8 mouse cellular contexts compared by ENCODE assay signal in the genomic region with DNA sequence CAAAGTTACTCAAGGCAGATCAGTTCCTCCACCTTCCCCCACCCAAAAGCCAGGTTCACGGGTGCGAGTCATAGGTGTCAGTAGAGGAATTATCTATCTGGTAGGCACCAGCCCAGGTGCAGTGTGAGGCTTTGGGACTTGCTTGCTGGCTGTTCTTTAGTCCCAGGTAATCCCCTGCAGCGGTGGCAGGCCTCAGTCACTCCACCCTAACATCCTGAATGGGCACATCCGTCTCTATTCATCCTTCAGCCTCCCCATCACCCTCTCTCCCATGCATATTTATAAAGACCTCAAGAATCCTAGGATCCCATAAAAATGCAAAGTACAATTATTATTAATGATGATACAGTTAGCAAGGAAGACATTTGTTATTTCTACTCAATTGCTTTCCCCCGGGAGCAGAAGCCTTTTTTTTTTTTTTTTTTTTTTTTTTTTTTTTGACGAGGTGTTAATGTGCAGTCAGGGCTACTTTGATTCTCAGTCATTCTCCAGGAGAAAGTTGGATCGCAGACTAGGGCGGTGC.
DNase-seq lines count a peak whose midpoint lies in the region; ATAC-seq and TF ChIP-seq lines count a peak whose summit lies in the region.

No protein-coding gene starts in this region.

- peak overlapping the region; percentile 61 for H3K9ac ChIP-seq in kidney, embryonic 14.5 days (ENCODE audit: low read depth, low read length)
- H3K9ac ChIP-seq in hindbrain, embryonic 11.5 days (ENCODE audit: low read depth, low read length), result peak overlapping the region; percentile 63
- peak overlapping the region; percentile 66 for H3K9ac ChIP-seq in midbrain, embryonic 13.5 days (replicated peaks)

- no peak for TF ChIP-seq POLR2A in bone marrow macrophage, adult 2 months (IDR thresholded peaks at IDR 0.05; ENCODE audit: borderline replicate concordance, low read depth, low read length)

- 14% methylated on average over 8 of the region's 8 CpGs for WGBS in kidney, embryonic 14.5 days
- 14% methylated on average over 8 of the region's 8 CpGs for WGBS in hindbrain, embryonic 11.5 days
- WGBS in midbrain, embryonic 13.5 days, result 9% methylated on average over 8 of the region's 8 CpGs

- TF ChIP-seq CTCF in bone marrow macrophage, adult 2 months (IDR thresholded peaks at IDR 0.05; ENCODE audit: low read depth, low read length), result no peak

- no peaks in the 10 kb centered on the region for H3K36me3 ChIP-seq in kidney, embryonic 14.5 days (ENCODE audit: control insufficient read depth, insufficient read depth, low read length)
- no peaks in the 10 kb centered on the region for H3K36me3 ChIP-seq in hindbrain, embryonic 11.5 days (ENCODE audit: control insufficient read depth, insufficient read depth, low read length)
- H3K36me3 ChIP-seq in midbrain, embryonic 13.5 days, result no peaks in the 10 kb centered on the region

- peak overlapping the region; percentile 83; the same call in 1 of the 2 replicates for H3K27ac ChIP-seq in kidney, embryonic 14.5 days (ENCODE audit: low read depth, low read length)
- no peak overlapping the region for H3K27ac ChIP-seq in bone marrow macrophage, adult 2 months (ENCODE audit: insufficient read depth, low read depth, low read length)
- peak overlapping the region; percentile 96 for H3K27ac ChIP-seq in hindbrain, embryonic 11.5 days (ENCODE audit: low read depth, low read length)
- peak overlapping the region; percentile 98 for H3K27ac ChIP-seq in midbrain, embryonic 13.5 days

- H3K4me3 ChIP-seq in kidney, embryonic 14.5 days (ENCODE audit: low read length), result no peak overlapping the region
- H3K4me3 ChIP-seq in bone marrow macrophage, adult 2 months (ENCODE audit: insufficient read depth, low read length), result peak overlapping the region; percentile 40
- H3K4me3 ChIP-seq in hindbrain, embryonic 11.5 days (ENCODE audit: low read depth, low read length), result peak overlapping the region; percentile 29
- H3K4me3 ChIP-seq in midbrain, embryonic 13.5 days (replicated peaks), result peak overlapping the region; percentile 29

- H3K9me3 ChIP-seq in kidney, embryonic 14.5 days (ENCODE audit: control insufficient read depth, low read length), result no peaks in the 10 kb centered on the region
- H3K9me3 ChIP-seq in hindbrain, embryonic 11.5 days (ENCODE audit: control insufficient read depth, low read length), result no peaks in the 10 kb centered on the region
- H3K9me3 ChIP-seq in midbrain, embryonic 13.5 days, result peaks cover 4% of the 10 kb centered on the region; the same call in 1 of the 2 replicates

- DNase-seq in kidney, adult 9 months, result no peak
- DNase-seq in hindbrain, embryonic 11.5 days (ENCODE audit: low spot score), result peak; percentile 25
- DNase-seq in layer of hippocampus, postnatal 14 days (ENCODE audit: low spot score in 2 of 2), result no peak
- no peak for DNase-seq in frontal cortex, postnatal 25 days (ENCODE audit: low spot score in 2 of 2)
- DNase-seq in frontal cortex, adult 2 months (ENCODE audit: extremely low spot score in 1 of 2, low spot score in 1 of 2), result no peak

- H3K4me2 ChIP-seq in kidney, embryonic 14.5 days (replicated peaks; ENCODE audit: low read depth, low read length), result peak overlapping the region; percentile 84
- H3K4me2 ChIP-seq in hindbrain, embryonic 11.5 days (replicated peaks; ENCODE audit: low read depth, low read length), result peak overlapping the region; percentile 46
- H3K4me2 ChIP-seq in midbrain, embryonic 13.5 days (replicated peaks), result peak overlapping the region; percentile 60

- no peaks in the 10 kb centered on the region for H3K27me3 ChIP-seq in kidney, embryonic 14.5 days (ENCODE audit: control insufficient read depth, insufficient read depth, low read length)
- no peaks in the 10 kb centered on the region for H3K27me3 ChIP-seq in hindbrain, embryonic 11.5 days (ENCODE audit: control insufficient read depth, insufficient read depth, low read length)
- H3K27me3 ChIP-seq in midbrain, embryonic 13.5 days, result no peaks in the 10 kb centered on the region

- ATAC-seq in kidney, embryonic 14.5 days (ENCODE audit: low FRiP score, low TSS enrichment), result no peak
- no peak for ATAC-seq in hindbrain, embryonic 11.5 days (ENCODE audit: low FRiP score)
- ATAC-seq in midbrain, embryonic 13.5 days, result no peak

- H3K4me1 ChIP-seq in kidney, embryonic 14.5 days (ENCODE audit: control insufficient read depth, insufficient read depth, low read length), result peaks cover 7% of the 10 kb centered on the region; the same call in 1 of the 2 replicates
- peaks cover 4% of the 10 kb centered on the region; the same call in 1 of the 2 replicates for H3K4me1 ChIP-seq in bone marrow macrophage, adult 2 months (ENCODE audit: control insufficient read depth, insufficient read depth, low read length)
- H3K4me1 ChIP-seq in hindbrain, embryonic 11.5 days (replicated peaks; ENCODE audit: control insufficient read depth, insufficient read depth, low read length), result peaks cover 2% of the 10 kb centered on the region; the same call in 1 of the 2 replicates
- H3K4me1 ChIP-seq in midbrain, embryonic 13.5 days (replicated peaks), result peaks cover 32% of the 10 kb centered on the region
